Mouse (Mus musculus) spleen, postnatal 10 days (tissue): ENCODE measurements around the gene Fahd1.

Experiments used
- DNase-seq, 2 experiments: peaks; one replicate each; pipeline ENCODE4 v3.0.0; 2021 to 2022; ENCODE audit warnings: low spot score in 2 of 2

Gene Fahd1

DNA sequence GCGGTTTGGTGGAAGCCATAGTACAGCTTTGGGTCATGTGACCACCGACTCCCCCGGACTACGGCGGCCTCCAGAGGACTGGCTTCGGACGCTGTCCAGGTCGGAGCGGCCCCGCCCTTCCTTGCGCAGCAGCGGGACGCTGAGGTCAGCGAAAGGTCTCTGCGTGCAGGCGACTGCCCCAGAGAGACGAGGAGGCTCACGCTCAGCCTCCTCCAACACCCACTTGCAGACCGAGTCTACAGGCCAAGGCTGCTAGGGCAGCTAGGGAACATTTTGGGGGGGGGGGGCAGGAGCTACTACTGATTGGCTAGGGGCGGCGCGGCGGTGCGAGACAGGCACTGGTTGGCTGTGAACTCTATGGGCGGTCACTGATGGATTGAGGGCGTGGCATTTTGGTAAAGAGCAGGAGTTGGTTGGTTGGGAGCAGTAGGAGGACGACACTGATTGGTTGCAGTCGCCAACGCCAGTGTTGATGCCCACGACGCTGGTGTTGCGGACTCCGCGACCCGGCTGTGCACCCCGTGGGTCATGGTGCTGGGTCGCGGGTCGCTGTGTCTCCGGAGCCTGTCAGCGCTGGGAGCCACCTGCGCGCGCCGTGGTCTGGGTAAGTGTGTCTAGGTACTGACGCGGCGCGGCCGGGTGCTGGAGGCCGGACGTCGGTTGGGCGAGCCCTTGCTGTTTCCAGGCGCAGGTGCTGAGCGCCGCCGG, at the start of gene Fahd1:
Gene Fahd1, minus strand, starts transcription at position 300 of the 708 bp plus-strand sequence.
- peak; percentile 96 to 97 for DNase-seq

DNA sequence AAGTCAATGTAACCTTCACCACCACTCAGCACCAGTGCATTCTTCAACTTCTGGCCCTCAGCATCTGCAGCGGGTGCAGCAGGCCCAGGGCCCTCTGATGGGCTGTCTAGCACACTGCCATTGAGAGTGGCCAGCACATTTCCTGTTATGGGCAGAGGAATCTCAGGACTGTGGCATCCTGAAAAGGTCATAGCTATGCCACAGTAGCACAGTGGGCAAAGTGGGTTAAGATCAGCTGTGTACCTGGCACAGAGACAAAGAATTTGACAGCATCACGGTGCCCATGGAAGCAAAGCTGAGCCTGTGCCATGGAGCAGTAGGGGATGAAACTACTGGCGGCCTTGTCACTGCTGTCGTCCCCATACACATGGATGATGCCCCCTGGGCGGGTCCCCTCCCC, 49.0 kb upstream of the Fahd1 start:
- DNase-seq = no peak

DNA sequence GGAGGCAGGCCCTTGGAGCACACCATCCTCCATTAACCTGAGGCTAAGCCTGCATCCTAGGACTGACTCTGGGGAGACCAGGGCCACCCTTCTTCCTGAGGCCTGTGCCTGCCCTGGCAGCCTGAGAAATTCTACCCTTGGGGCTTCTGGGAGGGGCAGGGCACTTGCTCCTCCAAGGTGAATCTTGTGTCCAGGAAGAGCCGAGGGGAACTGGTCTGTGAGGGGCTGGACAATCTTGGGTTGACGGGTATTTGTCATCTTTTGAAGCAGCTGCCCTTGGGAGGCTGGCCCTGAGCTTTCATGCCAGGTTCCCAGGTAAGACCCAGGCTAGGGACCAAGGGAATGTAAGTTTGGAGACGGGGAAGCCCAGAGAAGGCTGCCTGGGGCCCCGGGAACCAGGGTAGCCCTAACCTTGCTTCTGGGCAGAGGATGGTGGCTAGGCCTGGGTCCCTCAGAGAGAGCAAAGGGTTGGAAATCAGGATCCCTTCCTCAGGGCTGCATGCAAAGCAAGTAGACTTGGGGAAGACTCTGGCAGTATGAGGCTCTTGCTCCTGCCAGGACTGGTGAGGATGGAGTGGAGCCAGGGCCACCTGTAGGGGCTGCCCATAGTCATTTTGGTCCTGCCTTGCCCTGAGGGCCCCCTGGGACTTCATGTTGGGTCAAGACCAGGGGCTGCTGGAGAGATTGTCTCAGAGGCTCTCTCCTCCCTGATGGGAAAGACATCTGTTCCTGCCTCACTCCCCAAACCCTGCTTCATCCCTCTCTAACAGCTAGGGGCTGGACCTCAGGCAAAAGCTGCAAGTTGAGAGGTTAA, 48.1 kb upstream of the Fahd1 start:
- no peak for DNase-seq

DNA sequence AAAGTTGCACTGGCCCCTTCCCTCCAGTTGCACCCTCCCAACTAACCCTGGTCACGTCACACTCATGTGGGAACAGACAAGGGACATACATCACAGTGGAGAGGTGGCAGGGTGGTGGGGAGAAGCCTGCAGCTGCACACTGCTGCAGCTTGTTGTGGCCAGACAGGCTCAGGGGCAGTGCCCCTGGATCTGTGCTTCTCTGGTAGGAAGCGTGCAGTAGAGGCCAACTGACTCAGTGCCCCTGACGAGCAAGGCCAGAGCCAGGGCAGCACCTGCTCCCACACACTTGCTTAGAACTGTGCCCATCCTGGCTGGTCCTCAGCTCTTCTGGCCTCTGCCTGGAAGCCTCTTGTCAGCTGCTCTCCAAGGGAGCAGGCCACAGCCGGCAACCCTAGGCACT, 47.4 kb upstream of the Fahd1 start:
- DNase-seq = no peak

DNA sequence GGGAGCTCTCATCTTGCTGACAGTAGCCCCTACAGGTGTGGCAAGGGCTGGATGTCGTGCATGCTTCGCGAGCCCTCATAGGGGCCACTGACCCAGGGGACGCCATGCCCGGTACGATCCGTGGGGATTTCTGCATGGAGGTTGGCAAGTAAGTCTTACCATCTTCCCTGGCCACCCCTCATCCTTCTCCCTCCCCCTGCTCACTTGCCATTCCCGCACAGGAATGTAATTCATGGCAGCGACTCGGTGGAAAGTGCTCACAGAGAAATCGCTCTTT, 46.8 kb upstream of the Fahd1 start:
- no peak for DNase-seq

DNA sequence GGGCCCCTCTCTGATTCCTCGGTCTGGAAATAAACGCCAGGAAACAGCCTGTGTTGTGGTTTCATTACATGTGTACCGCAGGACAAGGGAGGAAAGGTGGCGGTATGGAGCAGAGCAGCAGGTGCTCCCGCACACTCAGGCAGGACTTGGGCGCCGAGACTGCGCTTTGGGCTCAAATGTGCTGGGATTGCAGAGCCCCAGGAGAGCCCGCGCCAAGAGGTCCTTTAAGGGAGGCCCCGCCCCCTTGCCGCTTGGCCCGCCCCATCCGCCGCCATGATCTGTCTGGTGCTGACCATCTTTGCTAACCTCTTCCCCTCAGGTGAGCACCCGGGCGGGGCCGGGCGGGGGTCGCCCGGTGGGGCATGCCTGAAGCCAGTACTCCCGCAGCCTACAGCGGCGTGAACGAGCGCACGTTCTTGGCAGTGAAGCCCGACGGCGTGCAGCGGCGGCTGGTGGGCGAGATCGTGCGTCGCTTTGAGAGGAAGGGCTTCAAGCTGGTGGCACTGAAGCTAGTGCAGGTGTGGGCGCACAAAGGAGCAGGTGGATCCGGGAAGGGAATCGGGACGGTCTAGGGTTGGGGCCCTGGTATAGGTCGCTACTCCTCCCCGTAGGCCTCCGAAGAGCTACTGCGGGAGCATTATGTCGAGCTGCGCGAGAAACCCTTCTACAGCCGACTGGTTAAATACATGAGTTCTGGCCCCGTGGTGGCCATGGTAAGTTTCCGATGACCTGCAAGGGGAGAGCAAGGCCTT, 46.3 kb upstream of the Fahd1 start, which contains the start of gene Nme3:
Gene Nme3, plus strand, starts transcription at position 260 of the 752 bp plus-strand sequence.
- DNase-seq = peak; percentile 82 to 87

DNA sequence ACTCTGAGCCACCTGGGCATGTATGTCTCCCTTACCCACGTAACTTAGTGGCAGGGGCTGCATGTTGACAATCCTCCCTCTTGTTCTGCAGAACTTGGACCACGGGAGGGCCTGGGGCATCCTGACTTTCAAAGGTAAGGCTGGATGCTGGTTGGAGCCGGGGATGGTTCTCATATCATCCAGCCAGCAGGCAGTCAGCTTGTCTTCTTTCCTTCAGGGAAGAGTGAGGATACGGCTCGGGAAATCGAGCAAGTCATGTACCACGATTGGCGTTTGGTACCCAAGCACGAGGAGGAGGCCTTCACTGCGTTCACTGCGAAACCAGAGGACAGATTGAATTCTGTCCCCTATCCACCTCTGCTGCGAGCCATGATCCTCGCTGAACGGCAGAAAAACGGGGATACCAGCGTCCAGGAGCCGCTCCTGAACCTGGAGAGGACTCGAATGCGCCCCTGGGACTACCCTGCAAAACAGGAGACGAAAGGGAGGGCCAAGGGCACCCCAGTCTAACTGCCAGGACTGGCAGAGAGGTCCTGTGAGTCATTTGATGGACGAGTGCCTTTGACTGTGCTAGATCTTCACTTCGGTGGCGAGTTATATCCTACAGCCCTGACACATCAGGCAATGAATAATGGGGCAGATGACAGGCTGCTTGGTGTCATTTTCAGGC, 45.5 kb upstream of the Fahd1 start:
- DNase-seq = no peak

DNA sequence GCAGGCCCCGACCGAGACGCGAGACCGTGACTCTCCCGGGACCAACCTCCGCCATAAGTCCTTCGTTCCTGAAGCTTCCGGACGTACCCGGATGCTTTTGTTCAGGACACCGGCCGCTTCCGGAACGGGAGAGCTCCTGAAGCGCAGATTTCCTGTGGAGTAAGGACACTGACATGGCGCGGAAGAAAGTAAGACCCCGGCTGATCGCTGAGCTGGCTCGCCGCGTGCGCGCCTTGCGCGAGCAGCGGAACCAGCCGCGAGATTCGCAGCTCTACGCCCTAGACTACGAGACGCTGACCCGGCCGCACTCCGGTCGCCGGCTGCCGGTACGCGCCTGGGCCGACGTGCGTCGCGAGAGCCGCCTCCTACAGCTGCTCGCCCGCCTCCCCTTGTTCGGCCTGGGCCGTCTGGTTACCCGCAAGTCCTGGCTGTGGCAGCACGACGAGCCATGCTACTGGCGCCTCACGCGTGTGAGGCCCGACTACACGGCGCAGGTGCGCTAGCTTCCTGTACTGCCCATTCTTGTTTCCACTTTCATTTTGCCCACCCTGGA, 44.9 kb upstream of the Fahd1 start, which contains the start of the genes Eme2 and Mrps34:
Gene Eme2, minus strand, starts transcription at position 93 of the 553 bp plus-strand sequence.
Gene Mrps34, plus strand, starts transcription at position 122 of the 553 bp plus-strand sequence.
- DNase-seq = peak in 1 of 2 experiments; percentile 82

DNA sequence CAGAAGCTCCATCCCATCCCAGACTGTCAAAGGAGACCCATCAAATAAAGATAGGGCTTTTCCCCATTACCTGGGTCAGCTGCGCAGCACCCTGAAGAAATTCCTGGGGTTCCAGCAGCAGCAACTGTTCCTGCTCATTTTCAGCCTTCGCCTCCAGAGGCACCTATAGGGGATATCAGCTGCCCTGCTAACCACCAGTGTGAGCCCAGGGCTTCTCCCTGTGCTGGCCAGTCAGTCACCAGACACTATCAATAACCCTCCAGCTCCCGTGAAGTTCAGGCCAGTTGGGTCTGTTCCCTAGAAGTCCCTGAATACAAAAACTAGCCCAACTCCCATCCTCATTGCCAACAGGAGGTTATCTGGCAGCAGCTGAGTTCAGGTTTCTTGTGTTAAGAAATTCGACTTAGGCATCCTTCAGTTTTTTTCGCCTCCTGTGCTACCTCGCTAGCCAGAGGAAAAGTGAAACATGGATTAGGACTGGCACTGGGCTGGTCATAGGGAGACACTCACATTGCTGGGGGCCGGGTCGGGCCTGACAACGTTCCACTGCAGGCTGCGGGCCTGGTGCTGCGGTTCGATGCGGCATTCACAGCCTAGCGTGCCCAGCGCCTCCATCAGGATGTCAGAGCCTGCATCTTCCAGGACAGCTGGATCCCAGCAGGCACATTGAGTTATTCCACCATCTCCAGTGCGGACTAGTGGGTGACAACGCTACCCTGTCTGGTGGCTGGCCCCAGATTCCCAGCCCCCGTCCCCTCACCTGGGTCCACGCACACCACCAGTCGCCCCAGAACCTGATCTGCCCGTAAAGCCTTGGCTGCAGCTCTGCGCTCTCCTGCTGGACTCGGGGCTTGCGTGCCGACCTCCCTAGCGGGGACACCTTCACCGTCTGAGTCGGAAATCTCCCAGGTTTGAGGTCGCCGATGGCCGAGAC, 44.2 kb upstream of the Fahd1 start:
- DNase-seq = peak; percentile 59 to 82

DNA sequence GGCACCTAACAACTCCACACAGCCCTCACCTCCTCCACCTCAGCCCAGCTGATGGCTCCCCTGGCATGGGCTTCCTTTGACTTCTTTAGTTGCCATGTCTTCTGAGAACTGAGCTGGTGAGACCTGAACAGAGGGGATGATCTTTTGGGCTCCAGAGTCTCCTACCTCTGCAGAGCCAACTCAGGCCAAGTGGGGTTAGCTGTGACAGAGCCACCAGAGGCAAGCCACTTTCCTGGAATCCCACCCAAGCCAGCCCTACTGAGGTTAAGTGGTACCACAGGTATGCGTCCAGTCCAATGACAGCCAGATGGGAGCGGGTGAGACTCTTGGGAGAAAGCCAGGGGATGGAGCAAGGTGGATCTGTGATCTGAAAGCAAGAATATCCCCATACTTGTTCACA, 43.1 kb upstream of the Fahd1 start:
- DNase-seq = no peak

DNA sequence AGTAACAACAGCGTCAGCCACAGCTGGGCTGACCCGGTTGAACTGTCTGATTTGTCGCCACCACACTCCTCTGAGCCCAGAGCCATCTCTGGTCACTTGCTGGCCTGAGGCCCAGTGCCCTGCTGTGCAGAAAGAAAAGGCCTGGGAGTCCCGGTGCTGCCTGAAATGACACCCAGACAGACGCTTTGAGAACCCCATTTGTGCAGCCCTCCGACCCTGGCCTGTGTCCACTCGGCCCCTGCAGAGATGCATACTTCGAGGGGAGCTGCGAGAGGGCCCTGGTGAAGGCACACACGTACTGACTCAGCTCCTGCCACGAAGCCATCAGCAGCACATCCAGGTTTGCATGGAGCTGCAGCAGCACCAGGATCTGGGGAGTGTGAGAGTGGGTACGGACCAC, 42.6 kb upstream of the Fahd1 start:
- no peak for DNase-seq

DNA sequence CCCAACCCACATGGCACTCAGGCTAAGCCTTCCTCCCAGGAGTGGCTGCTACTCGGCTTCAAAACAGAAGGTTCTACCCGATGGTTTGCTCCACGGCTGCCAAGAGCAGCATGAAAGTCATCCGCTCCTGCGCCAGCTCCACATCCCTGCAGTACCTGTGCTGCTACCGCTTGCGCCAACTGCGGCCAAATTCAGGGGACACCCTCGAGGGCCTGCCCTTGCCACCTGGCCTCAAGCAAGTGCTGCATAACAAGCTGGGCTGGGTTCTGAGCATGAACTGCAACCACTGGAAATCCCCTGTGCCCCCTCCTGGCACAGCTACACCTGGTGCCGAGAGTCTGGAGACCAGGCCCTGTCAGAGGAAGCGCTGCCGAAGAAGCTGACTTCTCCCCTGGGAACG, 41.2 kb upstream of the Fahd1 start:
- no peak for DNase-seq

DNA sequence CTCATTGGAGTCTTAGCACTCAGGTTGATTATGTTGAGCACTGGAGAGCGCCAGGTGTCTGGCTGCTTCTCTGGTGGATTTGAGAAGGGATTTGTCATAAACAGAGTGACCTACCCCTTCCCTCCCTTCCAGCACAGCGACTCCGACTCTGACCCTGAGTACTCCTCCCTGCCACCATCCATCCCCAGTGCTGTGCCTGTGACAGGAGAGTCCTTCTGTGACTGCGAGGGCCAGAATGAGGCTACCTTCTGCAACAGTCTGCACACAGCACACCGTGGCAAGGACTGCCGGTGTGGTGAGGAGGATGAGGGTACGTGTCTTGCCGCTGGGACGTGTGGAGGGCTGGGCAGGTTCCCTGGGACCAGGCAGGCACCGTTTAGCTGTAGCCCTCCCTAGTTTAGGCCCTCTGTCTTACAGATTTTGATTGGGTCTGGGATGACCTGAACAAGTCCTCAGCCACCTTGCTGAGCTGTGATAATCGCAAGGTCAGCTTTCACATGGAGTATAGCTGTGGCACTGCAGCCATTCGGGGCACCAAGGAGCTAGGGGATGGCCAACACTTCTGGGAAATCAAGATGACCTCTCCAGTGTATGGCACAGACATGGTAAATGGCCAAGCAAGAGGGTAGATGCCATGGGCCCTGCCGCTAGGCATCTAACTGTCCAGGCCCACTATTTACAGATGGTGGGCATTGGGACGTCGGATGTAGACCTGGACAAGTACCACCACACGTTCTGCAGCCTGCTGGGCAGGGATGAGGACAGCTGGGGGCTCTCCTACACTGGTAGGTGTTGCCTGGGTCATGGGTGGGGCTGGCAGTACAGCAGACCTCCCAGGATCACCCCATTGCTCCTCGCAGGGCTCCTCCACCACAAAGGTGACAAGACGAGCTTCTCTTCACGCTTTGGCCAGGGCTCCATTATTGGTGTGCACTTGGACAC, 40.3 kb upstream of the Fahd1 start:
- DNase-seq = no peak

DNA sequence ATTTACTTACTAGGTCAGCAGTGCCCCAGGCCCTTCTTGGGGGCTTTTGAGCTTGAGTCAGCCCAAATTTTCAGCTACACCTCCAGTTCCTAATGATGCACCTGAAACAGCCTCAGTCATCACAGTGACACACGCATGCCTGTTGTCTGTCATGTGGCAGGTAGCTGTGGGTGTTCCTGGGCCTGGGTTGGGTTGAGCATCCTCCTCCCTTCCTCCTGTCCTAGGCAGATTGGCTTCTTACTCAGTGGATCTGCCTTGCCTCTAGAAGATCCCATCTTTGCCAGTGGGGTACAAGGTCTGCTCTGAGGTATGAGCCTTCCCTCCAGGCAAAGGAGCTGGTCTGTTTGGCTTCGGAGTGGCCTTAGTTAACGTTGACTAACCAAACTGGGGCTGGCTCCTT, 38.7 kb upstream of the Fahd1 start:
- no peak for DNase-seq

DNA sequence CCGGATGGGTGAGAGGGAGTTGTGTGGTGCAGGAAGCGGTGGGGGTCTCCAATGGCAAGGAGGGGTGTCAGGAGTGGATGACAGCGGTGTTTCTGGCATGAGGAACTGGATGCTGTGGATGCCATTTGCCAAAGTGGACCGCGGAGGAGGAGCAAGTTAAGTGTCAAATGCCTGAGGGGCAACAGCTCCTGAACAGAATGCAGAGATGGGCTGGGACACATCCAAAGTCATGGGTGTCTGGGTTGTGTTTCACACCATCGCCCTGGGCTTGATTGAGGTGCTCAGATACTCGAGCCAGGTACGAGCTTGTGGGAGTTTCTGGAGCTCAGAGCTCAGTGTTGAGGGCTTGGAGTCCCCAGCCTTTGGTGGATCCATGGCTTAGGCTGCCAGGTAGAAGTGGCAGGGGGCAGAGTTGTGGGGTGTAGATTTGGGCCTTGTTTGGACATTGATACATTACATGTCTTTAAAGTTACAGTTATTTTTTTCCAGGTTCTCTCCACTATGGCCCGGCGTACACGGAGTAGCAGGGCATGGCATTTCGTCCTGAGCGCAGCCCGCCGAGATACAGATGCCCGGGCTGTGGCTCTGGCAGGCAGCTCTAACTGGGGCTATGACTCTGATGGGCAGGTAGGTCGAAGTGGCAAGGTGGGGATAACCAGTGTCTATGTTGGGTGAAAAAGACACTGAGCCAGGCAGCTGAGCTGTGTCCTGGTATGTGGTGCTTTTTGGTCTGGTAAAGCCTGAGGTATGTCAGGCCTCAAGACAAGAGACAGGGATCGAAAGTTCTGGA, 37.3 kb upstream of the Fahd1 start:
- DNase-seq = no peak

DNA sequence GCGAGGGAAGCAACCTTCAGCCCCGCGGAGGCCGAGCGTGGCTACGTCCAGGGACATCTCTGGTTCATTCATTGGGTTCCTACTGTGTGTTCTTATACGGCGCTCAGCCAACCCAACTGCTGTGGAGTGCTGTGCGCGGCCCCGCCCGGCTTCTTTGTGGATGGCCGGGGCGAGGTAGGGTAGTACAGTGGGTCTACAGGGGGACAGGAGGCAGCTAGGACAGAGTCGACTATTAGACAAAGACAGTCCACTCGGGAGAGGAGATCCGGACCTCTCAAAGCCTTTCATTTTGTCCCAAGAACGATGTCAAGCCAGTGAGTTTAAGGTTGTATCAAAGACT, 36.7 kb upstream of the Fahd1 start:
- no peak for DNase-seq

DNA sequence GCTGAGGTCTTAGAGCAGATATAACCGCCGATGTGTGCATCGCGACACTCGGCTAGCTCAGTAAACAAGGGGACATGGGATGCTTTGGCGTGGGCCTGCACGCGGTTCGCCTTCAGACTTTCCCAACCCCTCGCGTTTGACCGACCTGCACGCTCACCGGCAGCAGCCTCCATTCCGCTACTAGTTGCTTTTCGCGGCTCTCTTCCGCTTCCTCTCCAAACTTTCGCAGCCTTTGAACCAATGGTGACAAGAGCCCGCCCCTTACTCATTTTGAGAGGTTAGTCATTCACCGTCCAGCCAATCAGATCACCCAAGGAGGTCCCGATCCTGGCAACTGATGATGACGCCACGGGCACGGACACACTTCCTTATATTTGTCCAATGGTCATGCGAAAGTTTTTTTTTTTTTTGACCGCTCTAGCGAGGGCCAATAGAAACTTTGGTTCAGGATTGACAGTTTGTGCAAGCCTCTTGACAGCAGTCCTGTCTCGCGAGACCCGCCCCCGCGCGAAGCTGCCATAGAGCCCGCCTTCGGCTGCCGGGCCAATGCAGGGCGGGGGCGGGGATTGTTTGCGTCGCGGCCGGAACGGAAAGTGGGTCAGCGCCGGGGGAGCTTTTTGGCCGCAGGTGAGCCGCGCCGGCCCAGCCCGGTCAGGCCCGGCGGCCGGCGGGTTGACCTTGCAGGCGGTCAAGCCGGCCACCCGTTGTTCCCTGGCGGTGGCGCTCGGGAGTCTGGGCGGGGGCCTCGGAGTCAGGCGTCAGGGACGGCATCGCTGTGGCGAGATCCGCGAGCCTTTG, 36.2 kb upstream of the Fahd1 start, which contains the start of the genes Nubp2 and Spsb3:
Gene Nubp2, minus strand, starts transcription at position 216 of the 798 bp plus-strand sequence.
Gene Spsb3, plus strand, starts transcription at position 510 of the 798 bp plus-strand sequence.
- DNase-seq = peak; percentile 93 to 98
